27 mouse cellular contexts compared by ENCODE assay signal in genomic region chr9:26911251-26911650, GRCm38 (mm10). TPM values are rescaled to one million over a fixed set of nuclear protein-coding genes. Genes with fewer than 3 reads are reported as not detected.
DNase-seq lines count a peak whose midpoint lies in the region; ATAC-seq and TF ChIP-seq lines count a peak whose summit lies in the region.
"Had no signal": no experiment of that assay in that cellular context is flagged by ENCODE, and none has a peak within 500 bp of the region (broad histone marks: within the 10 kb centered on the region; RNA-seq: fewer than 3 reads in every experiment).

No protein-coding gene starts in this region.

- H3K9ac ChIP-seq in CH12.LX (ENCODE audit: insufficient read depth, low read depth) (no peak overlapping the region), MEL (ENCODE audit: control insufficient read depth, low read depth, low read length, poor library complexity, severe bottlenecking) (no peak overlapping the region)
- H3K9ac ChIP-seq in neural tube, embryonic 15.5 days (replicated peaks): no peak overlapping the region
- H3K9ac ChIP-seq in stomach, postnatal 0 days (ENCODE audit: low read length): no peak overlapping the region

- no peak for TF ChIP-seq RAD21 in CH12.LX (IDR thresholded peaks at IDR 0.05; ENCODE audit: low read depth, low read length)
- TF ChIP-seq RAD21 in MEL (IDR thresholded peaks at IDR 0.05; ENCODE audit: low read depth, low read length): no peak

- 78% methylated on average over 1 of the region's 1 CpGs for WGBS in neural tube, embryonic 15.5 days
- 80% methylated on average over 1 of the region's 1 CpGs for WGBS in stomach, postnatal 0 days

- TF ChIP-seq CTCF in CH12.LX (conservative IDR thresholded peaks at IDR 0.05 in 1 of 2, IDR thresholded peaks at IDR 0.05 in 1 of 2; ENCODE audit: low read depth in 2 of 2, low read length in 2 of 2): no peak
- no peak for TF ChIP-seq CTCF in MEL (IDR thresholded peaks at IDR 0.05 in 2 of 3, conservative IDR thresholded peaks at IDR 0.05 in 1 of 3; ENCODE audit: control insufficient read depth in 1 of 3, insufficient read depth in 1 of 3, low read depth in 2 of 3, low read length in 3 of 3, poor library complexity in 1 of 3, severe bottlenecking in 1 of 3)
- TF ChIP-seq CTCF in stomach, postnatal 0 days (IDR thresholded peaks at IDR 0.05; ENCODE audit: low read depth): no peak

- no peaks in the 10 kb centered on the region for H3K79me2 ChIP-seq in CH12.LX (replicated peaks; ENCODE audit: control insufficient read depth, extremely low read depth, insufficient read depth, poor library complexity, severe bottlenecking)
- no peaks in the 10 kb centered on the region for H3K79me2 ChIP-seq in MEL (ENCODE audit: control insufficient read depth, insufficient read depth, low read length, poor library complexity)

- intact Hi-C loops in left cerebral cortex, postnatal 10 days (cut with DNase I): no loop called here

- H3K36me3 ChIP-seq in CH12.LX (replicated peaks in 1 of 2; ENCODE audit: control insufficient read depth in 1 of 2, insufficient read depth in 1 of 2, low read length in 1 of 2) (no peaks in the 10 kb centered on the region), MEL (ENCODE audit: control insufficient read depth in 1 of 2, insufficient read depth in 2 of 2, low read length in 2 of 2) (no peaks in the 10 kb centered on the region)
- H3K36me3 ChIP-seq in neural tube, embryonic 15.5 days: no peaks in the 10 kb centered on the region
- H3K36me3 ChIP-seq in stomach, postnatal 0 days (ENCODE audit: control insufficient read depth, insufficient read depth, low read length): no peaks in the 10 kb centered on the region
- H3K36me3 ChIP-seq: G1E had no signal

- no peak overlapping the region for H3K4me3 ChIP-seq in CH12.LX (replicated peaks in 1 of 3; ENCODE audit: low read depth in 2 of 3, low read length in 2 of 3, poor library complexity in 1 of 3)
- no peak overlapping the region for H3K4me3 ChIP-seq in MEL (ENCODE audit: control insufficient read depth in 1 of 2, insufficient read depth in 1 of 2, low read depth in 2 of 2, low read length in 2 of 2)
- no peak overlapping the region for H3K4me3 ChIP-seq in neural tube, embryonic 15.5 days (replicated peaks)
- no peak overlapping the region for H3K4me3 ChIP-seq in stomach, postnatal 0 days (ENCODE audit: low read depth, low read length)

- TF ChIP-seq EP300 in CH12.LX (IDR thresholded peaks at IDR 0.05; ENCODE audit: low read length) (no peak), MEL (IDR thresholded peaks at IDR 0.05; ENCODE audit: low read depth in 1 of 2, low read length in 2 of 2) (no peak)
- no peak for TF ChIP-seq EP300 in stomach, postnatal 0 days (optimal IDR thresholded peaks at IDR 0.05)

- peak; percentile 53 for TF ChIP-seq POLR2A in CH12.LX (IDR thresholded peaks at IDR 0.05; ENCODE audit: low read depth, low read length)
- TF ChIP-seq POLR2A in MEL (IDR thresholded peaks at IDR 0.05; ENCODE audit: control insufficient read depth in 1 of 2, insufficient read depth in 1 of 2, low read depth in 1 of 2, low read length in 2 of 2, poor library complexity in 1 of 2): no peak

- no peak overlapping the region for H3K4me2 ChIP-seq in CH12.LX (ENCODE audit: insufficient read depth, low read depth, poor library complexity, severe bottlenecking)
- H3K4me2 ChIP-seq in neural tube, embryonic 15.5 days: no peak overlapping the region
- H3K4me2 ChIP-seq in stomach, postnatal 0 days (replicated peaks; ENCODE audit: low read depth): no peak overlapping the region

- no peak for ATAC-seq in neural tube, embryonic 15.5 days (ENCODE audit: low FRiP score)
- ATAC-seq in stomach, postnatal 0 days (ENCODE audit: low FRiP score, low TSS enrichment): no peak
- ATAC-seq: activated CD4-positive, CD25-positive, alpha-beta regulatory T cell, adult 4 months; CD4-positive, CD25-positive, alpha-beta regulatory T cell, adult 4 months; Patski had no signal

- dilution Hi-C loops in CH12.LX (cut with MboI; ENCODE audit: extremely low pct_ligation_motif_present, extremely low pct_unique_long_range_greater_than_20kb, low sequenced_read_pairs): no loop called here

- DNase-seq in CH12.LX (ENCODE audit: extremely low read depth): peak; percentile 18
- DNase-seq in ES-CJ7 (ENCODE audit: low read depth, low spot score): peak; percentile 8
- DNase-seq in MEL (ENCODE audit: low read depth, low spot score): peak; percentile 3
- DNase-seq in left cerebral cortex, postnatal 10 days (ENCODE audit: extremely low spot score in 1 of 2, low spot score in 2 of 2): no peak
- no peak for DNase-seq in stomach, postnatal 0 days (ENCODE audit: low spot score)
- DNase-seq: adrenal gland, adult 2 months; adrenal gland, adult 8-10 months; adrenal gland, postnatal 10 days; adrenal gland, postnatal 14 days; adrenal gland, postnatal 25 days; adrenal gland, postnatal 36 days; B cell, adult 2 months; cerebellum, adult 11 months; cerebellum, adult 11-12 months; cerebellum, adult 18-20 months; cerebellum, adult 2 months; cerebellum, adult 8-10 months; cerebellum, adult 9-10 months had no signal

- in situ Hi-C loops in CH12.LX (cut with MboI; ENCODE audit: low pct_ligation_motif_present, low pct_unique_long_range_greater_than_20kb, low sequenced_read_pairs): no loop called here

- H3K27ac ChIP-seq in CH12.LX (ENCODE audit: insufficient read depth, low read depth) (no peak overlapping the region), MEL (ENCODE audit: control insufficient read depth, low read depth, low read length) (no peak overlapping the region)
- no peak overlapping the region for H3K27ac ChIP-seq in neural tube, embryonic 15.5 days (replicated peaks)
- no peak overlapping the region for H3K27ac ChIP-seq in stomach, postnatal 0 days (replicated peaks)

- H3K27me3 ChIP-seq in CH12.LX (replicated peaks) (no peaks in the 10 kb centered on the region), MEL (ENCODE audit: control insufficient read depth in 1 of 2, insufficient read depth in 2 of 2, low read length in 2 of 2) (no peaks in the 10 kb centered on the region)
- no peaks in the 10 kb centered on the region for H3K27me3 ChIP-seq in neural tube, embryonic 15.5 days (replicated peaks)
- no peaks in the 10 kb centered on the region for H3K27me3 ChIP-seq in stomach, postnatal 0 days (ENCODE audit: control insufficient read depth, insufficient read depth, low read length)

- H3K4me1 ChIP-seq in CH12.LX (ENCODE audit: control insufficient read depth in 1 of 2, insufficient read depth in 2 of 2) (no peaks in the 10 kb centered on the region; a peak in 1 of 4 replicates), MEL (ENCODE audit: control insufficient read depth in 1 of 2, insufficient read depth in 2 of 2, low read length in 2 of 2) (no peaks in the 10 kb centered on the region)
- no peaks in the 10 kb centered on the region for H3K4me1 ChIP-seq in neural tube, embryonic 15.5 days
- no peaks in the 10 kb centered on the region for H3K4me1 ChIP-seq in stomach, postnatal 0 days (replicated peaks; ENCODE audit: control insufficient read depth, insufficient read depth)

- H3K9me3 ChIP-seq in CH12.LX (replicated peaks; ENCODE audit: low read length): no peaks in the 10 kb centered on the region
- H3K9me3 ChIP-seq in MEL (replicated peaks; ENCODE audit: insufficient read depth, low read length): no peaks in the 10 kb centered on the region
- no peaks in the 10 kb centered on the region for H3K9me3 ChIP-seq in neural tube, embryonic 15.5 days (replicated peaks)
- no peaks in the 10 kb centered on the region for H3K9me3 ChIP-seq in stomach, postnatal 0 days (ENCODE audit: control insufficient read depth, low read length)
- H3K9me3 ChIP-seq: G1E had no signal

TF ChIP-seq in CH12.LX, 34 proteins besides CTCF, POLR2A, EP300 and RAD21:
- TF ChIP-seq MEF2A (IDR thresholded peaks at IDR 0.05; ENCODE audit: borderline replicate concordance, low read depth, low read length): no peak
- no peak for TF ChIP-seq ELF1 (IDR thresholded peaks at IDR 0.05; ENCODE audit: low read depth, low read length)
- TF ChIP-seq TBP (conservative IDR thresholded peaks at IDR 0.05; ENCODE audit: low read depth, low read length): peak; percentile 97
- TF ChIP-seq ZMIZ1 (IDR thresholded peaks at IDR 0.05; ENCODE audit: low read depth, low read length): 0 out of 2 replicates have a peak, but pooled peaks have one; percentile 42
- TF ChIP-seq MAZ (IDR thresholded peaks at IDR 0.05; ENCODE audit: low read depth, low read length): no peak

TF ChIP-seq in MEL, 35 proteins besides CTCF, POLR2A, EP300 and RAD21:
- no peak for TF ChIP-seq USF1 (IDR thresholded peaks at IDR 0.05; ENCODE audit: low read depth, low read length)
- TF ChIP-seq TBP (IDR thresholded peaks at IDR 0.05; ENCODE audit: low read depth, low read length): peak; percentile 70

RNA-seq across cellular contexts. Expression of gene Gm1110, which starts 11.7 kb away (rescaled TPM):
- total RNA-seq in CH12.LX (2012; rRNA removed): 5.1 and 10.6 TPM in 2 replicates
- total RNA-seq in CH12.LX (2014; rRNA removed): 0.35 TPM in 1 of 2 replicates, not detected in the other
- 0.27 TPM in 1 of 2 replicates, not detected in the other for polyA plus RNA-seq in CH12.LX (2012; ENCODE audit: insufficient read length, low read depth)
- not detected in 2 replicates for total RNA-seq in MEL (2012; rRNA removed)
- polyA plus RNA-seq in MEL (2012; ENCODE audit: insufficient read depth in 1 of 2, insufficient read length in 2 of 2, low read depth in 1 of 2, low replicate concordance in 2 of 2, missing spikeins in 1 of 2): not detected
- not detected for total RNA-seq in left cerebral cortex, postnatal 10 days (2021)
- polyA plus RNA-seq in neural tube, embryonic 15.5 days (2015; fragmentation: Nextera tagmentation; extraction: Ambion mirVana): not detected in 2 replicates
- polyA plus RNA-seq in stomach, postnatal 0 days (2015; fragmentation: Nextera tagmentation; extraction: Ambion mirVana): 3.8 and 3.9 TPM in 2 replicates
- total RNA-seq: adrenal gland, adult 18-20 months; adrenal gland, adult 2 months; adrenal gland, adult 8-10 months; adrenal gland, postnatal 10 days; adrenal gland, postnatal 14 days; adrenal gland, postnatal 25 days; adrenal gland, postnatal 36 days; adrenal gland, postnatal 4 days; ES-E14 had no signal
- polyA plus RNA-seq: adrenal gland, adult 2 months; C2C12; cerebellum, adult 2 months; G1E; Patski had no signal

RNA-seq across cellular contexts. Expression of gene Glb1l3, which starts 50.6 kb away (rescaled TPM):
- total RNA-seq in CH12.LX (2012; rRNA removed) (not detected in 2 replicates), CH12.LX (2014; rRNA removed) (not detected in 2 replicates), MEL (2012; rRNA removed) (not detected in 2 replicates)
- polyA plus RNA-seq in CH12.LX (2012; ENCODE audit: insufficient read length, low read depth) (not detected in 2 replicates), MEL (2012; ENCODE audit: insufficient read depth in 1 of 2, insufficient read length in 2 of 2, low read depth in 1 of 2, low replicate concordance in 2 of 2, missing spikeins in 1 of 2) (not detected)
- total RNA-seq in left cerebral cortex, postnatal 10 days (2021): not detected
- polyA plus RNA-seq in neural tube, embryonic 15.5 days (2015; fragmentation: Nextera tagmentation; extraction: Ambion mirVana): not detected in 2 replicates
- 0.13 and 0.17 TPM in 2 replicates for polyA plus RNA-seq in stomach, postnatal 0 days (2015; fragmentation: Nextera tagmentation; extraction: Ambion mirVana)
- total RNA-seq: ES-E14, G1E had no signal
- polyA plus RNA-seq: activated CD4-positive, CD25-positive, alpha-beta regulatory T cell, adult 4 months; C2C12; CD4-positive, CD25-positive, alpha-beta regulatory T cell, adult 4 months; G1E; Patski had no signal

Comparison
In these comparisons a context has a peak if more than half of its experiments do, and no peak if none do; other contexts are left out.
1. DNase-seq: peak in CH12.LX (single experiment), ES-CJ7 (single experiment) and MEL (single experiment); none in left cerebral cortex, postnatal 10 days (0 of 2) and stomach, postnatal 0 days (single experiment).
2. Of the 35 proteins assayed by ChIP-seq in both MEL and CH12.LX: peak only in MEL: none; only in CH12.LX: POLR2A and ZMIZ1; in both: TBP; in neither: 32.